Mouse (Mus musculus) induced T-regulatory cell, adult 2 months (primary cell): ENCODE measurements around the gene Ntn5.
A peak's percentile ranks its signal among the peaks of the same experiment; 100 is the strongest.
"Not testable (repeated sequence)": the region's sequence is repeated elsewhere in the genome, so short reads cannot be mapped to it uniquely, and the experiment has no call there.

Source experiments
- DNase-seq: peaks from one replicate; pipeline ENCODE4 v3.0.0-alpha.2; 2012; ENCODE audit warnings: low read depth

Ntn5 gene

DNA sequence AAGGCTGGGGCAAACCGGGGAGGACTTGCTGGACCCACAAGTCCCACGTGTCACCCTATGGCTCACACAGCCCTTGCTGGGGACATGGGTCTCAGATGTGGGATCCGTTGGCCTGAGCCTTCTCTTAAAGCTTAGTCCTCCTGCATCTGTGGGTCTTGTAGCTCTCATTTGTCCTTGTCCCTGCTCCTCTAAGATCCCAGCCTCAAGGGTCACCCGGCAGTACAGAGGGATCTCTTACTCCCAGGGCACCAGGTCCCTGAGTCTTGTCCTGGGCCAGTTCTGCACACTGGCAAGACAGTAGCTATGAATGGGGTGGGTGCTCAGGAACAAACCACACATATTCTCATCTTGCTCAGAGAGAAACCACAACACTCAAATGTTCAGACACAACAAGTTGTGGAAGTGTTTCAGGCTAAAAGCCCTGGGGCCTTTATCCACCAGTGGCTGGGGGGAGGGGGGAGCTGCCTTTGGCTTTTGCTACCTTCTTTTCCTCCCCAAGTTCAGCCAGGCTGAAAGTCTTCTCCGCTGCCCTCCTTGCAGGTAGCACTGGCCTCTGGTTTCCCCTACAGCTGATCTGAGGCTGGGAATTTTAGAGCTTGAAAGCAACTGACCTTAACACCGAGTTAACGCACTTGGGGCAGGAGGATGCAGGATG lies at the start of gene Ntn5:
TSS of gene Ntn5 (plus strand) at position 627 of the 655 bp plus-strand sequence.
- peak; percentile 32 for DNase-seq

DNA sequence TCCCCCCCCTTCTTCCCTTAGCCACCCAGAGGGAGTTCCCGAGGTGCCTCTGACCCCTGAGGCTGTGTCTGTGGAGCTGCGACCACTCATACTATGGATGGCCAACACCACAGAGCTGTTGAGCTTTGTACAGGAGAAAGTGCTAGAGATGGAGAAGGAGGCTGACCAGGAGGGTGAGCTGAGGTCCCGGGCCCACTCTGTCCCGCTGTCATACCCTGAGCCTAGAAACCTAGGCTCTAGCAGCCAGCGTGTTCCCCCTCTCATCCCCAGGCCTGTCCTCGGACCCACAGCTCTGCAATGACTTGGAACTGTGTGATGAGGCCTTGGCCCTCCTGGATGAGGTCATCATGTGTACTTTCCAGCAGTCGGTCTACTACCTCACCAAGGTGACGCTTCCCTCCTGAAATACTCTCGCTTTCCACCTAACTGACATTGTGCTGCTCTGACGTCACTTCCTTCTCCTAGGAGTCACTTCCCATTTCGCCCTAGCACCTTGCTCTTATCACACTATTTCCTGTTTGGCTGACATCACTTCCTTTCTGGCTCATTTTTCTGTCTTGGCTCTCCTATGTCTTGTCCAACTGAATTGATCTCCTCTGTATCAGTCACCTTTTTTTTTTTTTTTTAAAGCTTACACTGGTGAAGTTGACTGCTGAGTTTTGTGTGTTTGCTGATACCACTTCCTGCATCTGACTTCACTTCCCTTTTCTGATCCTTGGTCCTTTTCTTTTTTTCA lies 48.7 kb upstream of the Ntn5 start:
- DNase-seq, result peak; percentile 63

DNA sequence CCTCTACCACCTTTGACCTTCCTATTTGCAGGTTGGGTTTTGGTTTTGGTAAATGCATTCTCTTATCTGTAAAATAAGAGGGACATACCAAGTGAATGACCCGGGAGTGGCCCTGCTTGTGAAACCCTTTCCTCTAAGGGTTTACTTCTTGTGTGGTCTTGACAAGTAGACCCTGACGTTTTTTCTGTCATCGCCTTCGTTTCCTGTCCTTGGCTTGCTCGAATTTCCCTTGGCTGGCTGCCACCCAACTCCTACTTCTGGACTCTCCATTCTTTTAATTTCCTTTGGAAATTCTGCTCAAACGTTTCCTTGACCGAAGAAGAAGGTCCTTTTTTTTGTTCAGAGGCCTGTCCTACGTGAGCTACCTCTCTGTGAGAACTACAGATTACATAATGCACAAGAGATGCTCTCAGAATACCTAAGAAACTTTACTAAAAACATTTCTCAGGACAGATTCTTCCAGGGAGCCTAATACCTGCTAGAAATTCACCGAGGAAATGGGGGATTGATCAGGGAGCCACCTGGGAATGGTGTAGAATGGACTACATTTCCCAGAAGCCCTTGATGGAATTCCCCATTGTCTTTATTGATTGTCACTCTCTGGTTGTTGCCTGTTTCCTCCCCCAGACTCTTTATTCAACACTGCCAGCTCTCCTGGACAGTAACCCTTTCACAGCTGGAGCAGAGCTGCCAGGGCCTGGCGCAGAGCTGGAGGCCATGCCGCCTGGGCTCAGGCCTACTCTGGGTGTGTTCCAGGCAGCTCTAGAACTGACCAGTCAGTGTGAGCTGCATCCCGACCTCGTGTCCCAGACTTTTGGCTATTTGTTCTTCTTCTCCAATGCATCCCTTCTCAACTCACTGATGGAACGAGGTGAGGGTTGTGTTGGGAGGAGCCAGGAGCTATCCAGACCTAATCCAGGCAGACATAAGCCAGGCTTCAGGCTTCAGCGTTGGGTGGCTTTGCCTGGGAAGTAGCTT lies 47.8 kb upstream of the Ntn5 start:
- DNase-seq, result no peak

DNA sequence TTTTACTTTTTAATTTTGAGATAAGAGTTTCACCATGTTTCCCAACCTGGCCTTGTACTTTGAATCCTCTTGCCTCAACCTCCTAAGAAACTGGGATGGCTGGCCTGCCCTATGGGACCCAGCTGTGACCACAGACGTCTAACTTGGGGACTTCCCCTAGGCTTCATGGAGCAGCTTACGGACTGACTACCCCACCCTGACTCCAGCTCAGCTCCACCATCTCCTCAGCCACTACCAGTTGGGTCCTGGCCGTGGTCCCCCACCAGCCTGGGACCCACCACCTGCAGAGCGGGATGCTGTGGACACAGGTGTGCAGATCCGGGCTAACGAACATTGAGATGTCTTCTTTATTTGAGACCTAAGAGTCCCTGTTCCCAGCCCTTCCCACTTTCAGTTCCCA lies 46.1 kb upstream of the Ntn5 start:
- DNase-seq, result no peak

DNA sequence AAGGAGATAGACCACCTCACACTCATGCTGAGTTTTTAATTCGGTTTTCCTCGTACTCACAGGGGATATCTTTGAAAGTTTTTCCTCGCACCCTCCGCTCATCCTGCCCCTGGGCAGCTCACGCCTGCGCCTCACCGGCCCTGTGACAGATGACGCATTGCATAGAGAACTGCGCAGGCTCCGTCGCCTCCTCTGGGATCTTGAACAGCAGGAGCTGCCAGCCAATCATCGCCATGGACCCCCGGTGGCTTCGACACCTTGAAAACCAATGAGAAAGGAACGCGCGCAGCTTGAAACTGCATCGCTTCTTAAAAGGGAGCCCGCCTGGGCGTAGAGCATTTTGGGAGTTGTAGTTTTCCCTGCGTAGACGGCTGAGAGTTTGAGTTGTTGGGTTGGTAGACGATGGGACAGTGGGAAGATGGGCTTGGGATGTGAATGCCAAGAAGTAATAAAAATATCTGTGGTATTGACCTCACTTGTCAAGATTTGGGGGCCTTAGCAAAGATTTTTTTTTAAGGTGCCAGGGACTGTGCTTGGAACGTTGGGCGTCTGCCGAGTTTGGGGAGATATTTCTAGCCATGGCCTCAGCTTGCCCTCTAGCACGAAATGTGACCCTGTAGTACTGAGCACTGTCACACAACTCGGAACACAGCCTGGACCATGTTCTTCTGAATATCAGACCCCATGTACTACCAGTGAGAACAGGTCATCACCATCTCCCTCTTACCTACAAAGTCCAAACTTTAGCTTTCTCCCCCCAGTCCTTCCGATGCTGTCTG lies 45.0 kb upstream of the Ntn5 start:
- DNase-seq, result no peak

DNA sequence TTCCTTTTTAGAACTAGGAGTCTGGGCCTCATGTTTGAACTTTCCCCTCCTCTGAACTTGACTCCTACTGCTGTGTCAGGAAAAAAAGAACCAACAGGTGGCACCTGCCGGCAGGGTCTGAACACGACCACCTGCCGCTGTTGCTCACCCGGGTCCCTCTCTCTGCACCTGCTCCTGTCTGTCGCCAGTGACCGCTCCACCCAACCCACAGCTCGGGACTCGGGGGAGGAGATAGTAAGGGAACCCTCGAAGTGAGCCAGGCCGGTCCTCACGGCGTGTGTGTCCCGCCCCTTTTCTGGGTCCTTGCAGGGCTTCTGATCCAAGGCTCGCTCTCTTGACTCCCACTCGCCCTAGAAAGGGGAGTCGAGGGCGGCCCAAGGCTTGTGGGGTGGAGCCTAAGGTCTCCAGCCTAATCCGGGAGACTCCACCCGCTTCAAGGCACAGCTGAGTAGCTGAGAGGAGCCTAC lies 44.2 kb upstream of the Ntn5 start, which contains the start of gene Mamstr:
TSS of gene Mamstr (plus strand) at position 417 of the 467 bp plus-strand sequence.
- DNase-seq, result no peak

DNA sequence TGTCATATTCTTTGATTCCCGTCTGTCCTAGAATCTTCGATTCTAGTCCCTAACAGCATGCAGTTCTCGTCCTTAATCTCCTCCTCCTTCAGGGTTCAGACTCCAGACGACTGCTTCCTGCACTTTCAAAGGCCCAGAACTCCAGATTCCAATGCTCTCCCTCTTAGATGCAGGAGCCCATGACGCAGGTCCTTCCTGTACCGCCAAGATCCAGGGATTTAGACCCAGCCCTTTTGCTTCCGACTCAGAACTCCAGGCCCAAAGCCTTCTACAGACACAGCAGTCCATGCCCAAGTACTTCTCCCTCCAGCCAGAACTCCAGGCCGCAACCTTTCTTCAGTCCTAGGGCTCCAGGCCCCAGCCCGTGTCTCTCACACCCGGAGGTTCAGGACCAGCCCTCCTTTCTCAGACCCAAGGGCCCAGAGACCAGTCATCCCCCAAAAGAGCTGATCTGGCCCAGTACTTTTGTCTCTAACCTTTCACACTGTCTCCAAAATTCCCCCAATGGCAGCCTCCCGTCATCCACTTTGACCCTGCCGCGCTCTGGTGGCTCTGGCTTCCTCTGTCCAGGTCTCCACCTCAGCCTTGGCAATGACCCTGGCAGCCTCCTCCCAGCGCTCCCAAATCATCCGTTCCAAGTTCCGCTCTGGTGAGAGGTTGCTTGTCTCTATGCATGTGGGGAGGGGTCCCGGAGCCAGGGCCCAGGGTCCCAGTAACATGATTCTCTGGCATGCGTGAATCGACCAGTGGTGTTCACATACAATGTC lies 43.4 kb upstream of the Ntn5 start:
- DNase-seq, result no peak

DNA sequence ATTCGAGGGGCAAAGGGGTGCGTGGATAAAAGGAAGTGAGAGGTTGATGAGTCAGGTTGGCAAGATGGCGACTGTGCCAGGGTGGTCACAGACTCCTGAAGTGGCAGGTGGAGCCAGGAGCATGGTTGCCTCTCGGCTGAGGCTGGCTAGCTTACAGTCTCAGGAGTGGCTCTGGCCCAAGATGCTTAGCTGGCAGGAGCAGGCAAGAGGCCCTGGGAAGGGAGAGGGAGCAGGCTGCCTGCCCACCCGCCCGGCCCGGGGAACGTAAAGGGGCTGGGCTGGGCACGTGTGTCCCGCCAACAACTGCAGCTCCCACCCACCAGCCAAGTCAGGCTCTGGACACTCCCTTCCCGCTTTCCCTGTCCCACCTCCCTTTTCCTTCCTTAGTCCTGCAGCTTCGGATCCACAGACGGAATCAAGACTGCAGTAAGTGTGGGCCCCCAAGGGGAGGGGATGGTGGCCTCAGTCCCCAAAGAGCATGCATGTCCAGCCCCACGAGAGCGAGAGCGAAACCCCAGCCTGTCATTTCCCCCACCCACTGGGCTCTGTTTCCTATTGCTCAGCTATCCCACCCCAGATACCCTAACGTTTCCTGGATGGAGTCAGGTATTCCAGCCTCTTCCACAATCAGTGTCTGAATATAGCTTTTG lies 42.3 kb upstream of the Ntn5 start:
- DNase-seq, result no peak

DNA sequence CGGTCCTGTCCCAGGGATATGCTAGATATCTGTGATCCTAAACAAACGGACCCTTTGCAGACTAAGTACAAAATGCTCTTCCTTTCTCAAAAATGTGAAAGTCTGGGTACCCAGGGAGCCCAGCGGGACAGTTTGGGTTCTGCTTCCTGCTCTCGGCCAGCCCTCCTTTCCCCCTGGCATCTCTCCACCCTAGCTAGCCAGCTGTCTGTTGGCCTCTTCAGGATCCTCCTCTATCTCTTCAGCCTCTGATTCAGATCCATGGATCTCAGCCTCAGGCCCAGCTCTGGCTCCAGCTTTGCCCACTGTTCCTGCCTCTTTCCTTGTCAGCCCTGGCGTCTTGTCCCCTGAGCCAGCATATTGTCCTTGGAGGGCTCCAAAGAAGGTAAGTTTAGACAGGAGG lies 41.7 kb upstream of the Ntn5 start:
- no peak for DNase-seq

DNA sequence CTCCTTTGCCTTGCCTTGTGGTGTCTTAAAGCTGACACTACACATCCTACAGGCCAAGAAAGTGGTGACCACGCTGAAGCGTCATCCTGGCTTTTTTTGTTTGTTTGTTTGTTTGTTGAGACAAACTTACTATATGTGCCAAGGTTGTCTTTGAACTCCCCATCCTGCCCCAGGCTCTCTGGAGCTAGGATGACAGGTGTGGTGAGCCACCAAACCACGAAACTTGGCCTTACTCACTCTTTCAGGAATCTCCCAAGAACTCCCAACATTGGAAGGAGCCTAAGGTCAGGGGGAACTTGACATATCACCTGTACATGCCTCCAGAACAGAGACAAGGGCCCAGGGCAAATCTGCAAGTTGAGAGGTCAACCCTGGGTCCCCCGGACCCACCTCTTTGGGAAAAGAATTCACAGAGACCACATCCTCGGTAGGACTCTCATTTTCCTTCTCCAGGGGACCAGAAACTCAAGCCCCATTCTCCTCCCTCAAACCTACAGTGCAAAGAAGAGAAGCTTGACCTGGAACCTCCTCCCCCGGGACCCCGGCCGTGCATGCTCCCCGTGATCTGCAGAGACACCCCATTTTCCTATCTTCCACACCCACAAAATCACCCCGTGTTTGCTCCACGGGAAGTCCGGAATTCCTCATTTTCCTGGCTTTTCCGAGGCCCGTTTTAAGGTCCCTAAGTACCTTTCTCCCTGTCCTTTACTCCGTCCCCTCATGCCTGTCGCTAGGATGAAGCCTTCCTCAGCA lies 41.1 kb upstream of the Ntn5 start:
- DNase-seq, result peak; percentile 46

DNA sequence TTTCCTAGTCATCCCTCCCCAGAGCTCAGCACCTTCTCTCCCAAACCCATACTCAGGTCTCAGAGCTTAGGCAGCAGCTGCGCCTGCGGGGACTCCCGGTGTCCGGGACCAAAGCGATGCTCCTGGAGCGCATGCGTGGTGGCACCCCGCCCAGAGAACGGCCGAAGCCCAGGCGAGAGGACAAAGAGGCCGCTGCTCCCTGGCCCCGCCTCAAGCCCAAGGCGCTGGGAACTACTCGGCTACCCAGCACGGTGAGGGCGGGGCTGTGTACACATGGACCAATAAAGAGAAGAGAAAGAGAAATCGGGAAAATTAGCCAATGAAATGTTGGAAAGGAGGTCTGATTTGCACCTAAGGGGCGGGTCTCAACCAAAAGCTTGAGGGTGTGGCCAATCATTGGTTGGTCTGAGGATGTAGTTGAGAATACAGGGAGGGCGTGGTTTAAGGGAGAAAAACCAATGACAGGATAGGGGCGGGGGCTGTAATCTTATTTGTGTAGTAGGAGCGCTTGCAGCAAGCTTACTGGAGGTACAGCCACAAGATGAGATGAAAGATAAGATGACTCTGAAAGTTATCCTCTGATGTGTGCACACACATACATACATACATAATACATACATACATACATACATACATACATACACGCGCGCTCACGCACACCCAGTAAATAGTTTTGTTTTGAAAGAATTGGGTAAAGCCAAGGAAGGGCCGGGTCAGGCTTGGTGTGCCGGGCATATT lies 40.2 kb upstream of the Ntn5 start:
- DNase-seq, result peak; percentile 97

DNA sequence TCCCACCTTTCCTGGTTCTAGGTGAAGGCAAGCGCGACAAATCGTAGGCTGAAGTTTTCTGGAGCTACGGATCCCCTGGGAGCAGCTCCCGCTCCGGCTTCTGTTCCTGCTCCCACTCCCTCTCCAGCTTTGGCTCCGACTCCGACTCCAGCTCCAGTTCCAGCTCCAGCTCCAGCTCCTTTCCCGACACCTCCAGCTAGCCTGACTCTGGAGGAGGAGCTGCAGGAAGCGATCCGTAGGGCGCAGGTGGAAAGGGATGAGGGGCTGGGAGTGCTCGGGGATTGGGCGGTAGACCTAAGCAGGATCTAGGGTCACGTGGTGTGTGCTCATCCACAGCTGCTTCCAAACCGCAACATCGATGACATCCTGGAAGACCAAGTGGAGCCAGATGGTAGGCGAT lies 39.6 kb upstream of the Ntn5 start:
- DNase-seq, result no peak

DNA sequence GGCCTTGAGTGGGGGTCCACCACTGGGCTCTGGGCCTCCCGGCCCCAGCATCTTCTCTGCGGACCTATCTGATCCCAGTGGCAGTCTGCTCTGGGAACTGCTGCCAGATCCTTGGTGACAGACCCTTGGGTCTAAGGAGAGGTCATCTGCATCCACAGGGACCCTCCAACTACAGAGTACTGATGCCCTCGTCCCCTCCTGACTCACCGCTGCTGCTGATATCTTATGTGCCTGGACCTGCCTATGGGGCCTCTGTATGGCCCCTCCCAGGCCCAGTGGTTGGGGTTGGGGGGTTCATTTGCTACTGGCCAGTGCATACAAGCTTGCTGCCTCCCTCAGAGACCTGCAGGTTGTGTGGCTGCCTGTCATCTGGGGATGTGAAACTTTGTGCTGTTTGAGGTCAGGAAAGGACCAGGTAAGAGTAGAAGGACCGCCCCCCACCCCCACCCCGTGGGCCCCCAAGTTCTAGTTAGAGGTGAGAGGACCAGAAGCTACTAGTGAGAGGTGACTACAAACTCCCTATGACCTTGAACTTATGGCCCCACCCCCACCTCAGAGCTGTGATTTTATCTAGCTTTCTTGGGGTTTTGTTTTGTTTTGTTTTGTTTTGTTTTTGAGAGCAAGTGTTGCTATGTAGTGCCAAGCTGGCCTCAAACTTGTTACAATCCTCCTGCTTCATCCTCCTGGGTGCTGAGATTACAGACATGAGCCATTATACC lies 38.8 kb upstream of the Ntn5 start:
- DNase-seq, result peak; percentile 82

DNA sequence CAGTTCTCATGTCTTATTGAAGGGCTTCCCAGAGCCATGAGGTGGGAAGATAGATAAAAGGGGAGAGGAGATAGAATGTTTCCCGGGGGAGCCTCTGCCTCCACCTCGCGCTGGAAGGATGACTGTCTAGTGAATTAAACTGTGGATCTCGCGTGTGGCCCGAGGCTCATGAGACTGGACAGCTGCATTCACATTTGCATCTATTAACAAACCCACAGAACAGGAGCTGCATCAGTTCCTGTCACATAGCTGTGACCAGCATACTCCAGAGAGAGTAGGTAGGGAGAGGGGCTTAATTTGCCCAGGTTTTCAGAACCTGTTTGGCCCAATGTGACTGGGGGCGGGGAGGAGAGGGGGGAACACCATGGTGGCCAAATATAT lies 38.2 kb upstream of the Ntn5 start:
- no peak for DNase-seq

DNA sequence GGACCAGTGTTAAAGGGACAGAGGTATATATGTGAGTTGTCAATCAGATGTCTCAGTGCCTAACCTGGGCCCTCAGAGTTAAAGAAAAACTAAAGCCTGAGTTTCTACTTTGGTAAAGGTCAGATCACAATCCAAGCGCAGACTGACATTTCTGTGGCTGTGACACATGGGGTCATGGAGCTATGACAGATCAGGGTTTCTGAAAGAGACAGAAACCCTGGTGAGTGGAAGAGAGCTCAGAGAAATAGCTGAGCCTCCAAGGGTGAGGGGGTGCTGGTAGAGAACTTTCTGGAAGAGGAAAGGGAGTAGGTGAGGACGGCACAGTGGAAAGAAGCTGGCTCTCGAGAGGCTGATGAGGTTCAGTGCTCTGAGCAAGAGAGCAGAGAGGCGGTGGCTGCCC lies 37.2 kb upstream of the Ntn5 start:
- DNase-seq, result peak; percentile 39

DNA sequence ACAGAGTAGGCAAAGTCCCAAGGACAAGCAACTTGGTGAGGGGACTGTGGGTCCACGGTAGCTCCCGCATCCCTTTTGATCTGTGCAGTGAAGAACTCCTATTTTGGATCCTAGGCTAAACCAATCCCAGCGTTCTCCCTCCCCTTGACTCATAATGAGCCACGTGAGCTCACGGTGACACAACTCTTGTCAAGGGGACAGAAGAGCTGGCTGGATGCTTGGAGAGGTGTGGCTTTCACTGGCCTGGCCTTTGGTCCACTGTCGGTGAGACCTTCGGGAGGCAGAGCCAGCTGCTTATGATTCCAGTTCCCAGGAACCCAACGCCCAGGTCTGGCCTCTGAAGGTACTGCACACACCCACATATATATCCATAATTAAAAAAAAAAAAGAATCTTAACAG lies 34.5 kb upstream of the Ntn5 start:
- DNase-seq, result no peak

DNA sequence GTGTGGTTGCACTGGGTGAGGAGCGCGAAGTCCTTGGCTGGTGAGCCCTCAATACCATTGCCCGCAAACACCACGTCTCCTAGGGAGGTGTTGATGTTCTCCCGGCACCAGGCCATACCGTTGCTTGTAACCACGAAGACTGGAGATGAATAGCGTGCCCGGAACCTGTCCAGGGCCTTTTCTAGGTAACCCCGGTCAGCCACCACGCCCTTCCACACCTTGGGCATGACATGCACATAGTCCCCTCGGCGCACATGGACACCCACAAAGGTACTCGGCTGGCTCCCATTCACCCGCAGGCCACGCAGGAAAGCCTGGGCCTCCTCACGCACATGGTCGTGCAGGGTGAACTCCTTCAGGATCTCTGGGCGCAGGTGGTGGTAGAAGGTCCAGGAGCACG lies 33.3 kb upstream of the Ntn5 start:
- not testable (repeated sequence) for DNase-seq

DNA sequence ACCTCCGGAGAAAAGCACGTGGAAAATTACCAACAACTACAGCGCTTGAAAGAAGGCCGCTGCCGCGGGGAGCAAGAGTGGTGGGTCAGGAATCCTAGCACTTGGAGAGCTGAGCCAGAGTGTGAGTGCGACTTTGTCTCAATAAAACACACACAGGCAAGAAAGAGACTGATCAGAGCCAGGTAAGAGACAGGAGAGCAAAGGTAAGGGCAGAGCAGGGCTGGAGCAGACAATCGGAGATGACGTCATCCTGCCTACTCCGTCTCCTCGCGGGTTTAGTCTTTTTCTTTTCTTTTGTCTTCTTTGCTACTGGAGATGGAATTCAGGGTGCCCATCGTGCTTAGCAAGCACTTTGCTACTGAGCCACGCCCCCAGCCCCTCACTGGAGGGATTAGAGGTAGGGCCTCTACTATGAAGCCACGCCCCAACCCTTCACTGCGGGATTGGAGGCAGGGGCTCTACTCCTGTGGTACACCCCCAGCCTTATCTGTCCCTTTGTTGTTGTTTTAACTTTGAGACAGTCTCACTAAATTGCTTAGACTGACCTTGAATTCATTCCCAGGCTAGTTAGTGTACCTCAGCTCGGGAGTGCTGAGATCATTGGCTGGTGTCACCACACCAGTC lies 29.3 kb upstream of the Ntn5 start:
- DNase-seq, result peak; percentile 25
